Mouse (Mus musculus): ENCODE results near the gene Igfbp7. TPM values are rescaled to one million over a fixed set of nuclear protein-coding genes. Genes with fewer than 3 reads are reported as not detected.

The Igfbp7 gene
- total and polyA plus RNA-seq, 3 experiments: 0.07 TPM; not detected in 2

DNA sequence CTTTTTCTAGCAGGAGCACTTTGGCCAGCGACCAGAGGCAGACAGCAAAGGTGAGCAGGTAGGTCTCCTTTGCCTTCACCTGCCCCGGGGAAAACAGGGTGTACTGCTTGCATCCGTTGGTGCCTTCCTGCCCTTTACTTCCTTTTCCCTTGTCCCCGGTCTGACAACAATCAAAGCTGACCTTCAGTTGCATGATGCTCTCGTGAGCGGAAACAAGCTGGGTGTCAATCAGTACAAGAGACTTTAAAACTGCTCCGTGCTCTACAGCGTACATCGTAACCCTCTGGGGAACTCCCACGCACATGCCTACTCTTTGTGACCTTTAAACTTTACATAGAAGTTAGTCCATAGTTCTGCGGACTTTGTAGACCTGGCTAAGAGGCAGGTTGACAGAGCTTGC is 26.2 kb upstream of the Igfbp7 start (continued):
- no peak for TF ChIP-seq CTCF (IDR thresholded peaks at IDR 0.05 in 2 of 3, conservative IDR thresholded peaks at IDR 0.05 in 1 of 3; ENCODE audit: control insufficient read depth in 1 of 3, insufficient read depth in 1 of 3, low read depth in 2 of 3, low read length in 3 of 3, poor library complexity in 1 of 3, severe bottlenecking in 1 of 3)

DNA sequence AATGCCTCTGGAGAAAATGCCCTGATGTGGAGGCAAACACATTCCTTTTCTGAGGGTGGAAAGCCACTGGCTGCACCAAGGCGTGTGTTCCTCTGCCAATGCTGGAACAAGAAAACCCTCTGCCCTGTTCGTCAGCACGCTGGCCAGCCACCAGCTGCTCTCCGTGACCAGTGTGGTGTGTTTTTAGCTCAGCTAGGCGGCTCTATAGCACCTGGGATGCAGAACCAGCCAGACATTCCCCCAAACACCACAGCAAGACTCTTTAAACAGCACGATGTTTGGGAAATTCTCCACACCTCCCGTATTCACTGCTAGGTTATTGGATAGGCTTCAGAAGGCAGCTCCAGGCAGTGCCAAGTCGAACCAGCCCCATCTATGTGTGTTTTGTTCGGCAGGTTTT is 25.7 kb upstream of the Igfbp7 start:
- Histone ChIP-seq H3K79me2 (ENCODE audit: control insufficient read depth, insufficient read depth, low read length, poor library complexity) (no peaks in the 10 kb centered on the region), H3K4me3 (ENCODE audit: control insufficient read depth in 1 of 2, insufficient read depth in 1 of 2, low read depth in 2 of 2, low read length in 2 of 2) (no peak overlapping the region), H3K27me3 (ENCODE audit: control insufficient read depth in 1 of 2, insufficient read depth in 2 of 2, low read length in 2 of 2) (peaks cover 0 to 2% of the 10 kb centered on the region in 2 experiments; a peak in 2 of 4 replicates), H3K4me1 (ENCODE audit: control insufficient read depth in 1 of 2, insufficient read depth in 2 of 2, low read length in 2 of 2) (no peaks in the 10 kb centered on the region), H3K27ac (ENCODE audit: control insufficient read depth, low read depth, low read length) (no peak overlapping the region), H3K9ac (ENCODE audit: control insufficient read depth, low read depth, low read length, poor library complexity, severe bottlenecking) (no peak overlapping the region), H3K36me3 (ENCODE audit: control insufficient read depth in 1 of 2, insufficient read depth in 2 of 2, low read length in 2 of 2) (no peaks in the 10 kb centered on the region), H3K9me3 (replicated peaks; ENCODE audit: insufficient read depth, low read length) (no peaks in the 10 kb centered on the region)
- no peak for DNase-seq (ENCODE audit: low read depth, low spot score)
- TF ChIP-seq POLR2A (IDR thresholded peaks at IDR 0.05; ENCODE audit: control insufficient read depth in 1 of 2, insufficient read depth in 1 of 2, low read depth in 1 of 2, low read length in 2 of 2, poor library complexity in 1 of 2): no peak
- TF ChIP-seq E2F4 (IDR thresholded peaks at IDR 0.05; ENCODE audit: borderline replicate concordance, low read depth, low read length): no peak
- no peak for TF ChIP-seq GATA1 (IDR thresholded peaks at IDR 0.05; ENCODE audit: low read depth, low read length)
- no peak for TF ChIP-seq CHD1 (IDR thresholded peaks at IDR 0.05; ENCODE audit: low read depth, low read length)
- TF ChIP-seq MAZ (IDR thresholded peaks at IDR 0.05; ENCODE audit: low read depth, low read length): no peak
- TF ChIP-seq RAD21 (IDR thresholded peaks at IDR 0.05; ENCODE audit: low read depth, low read length): no peak
- no peak for TF ChIP-seq SMC3 (IDR thresholded peaks at IDR 0.05; ENCODE audit: low read depth, low read length)
- no peak for TF ChIP-seq HCFC1 (IDR thresholded peaks at IDR 0.05; ENCODE audit: low read depth, low read length)
- TF ChIP-seq GABPA (IDR thresholded peaks at IDR 0.05; ENCODE audit: low read depth, low read length): no peak
- no peak for TF ChIP-seq JUND (IDR thresholded peaks at IDR 0.05; ENCODE audit: low read depth, low read length)
- TF ChIP-seq POLR2AphosphoS5 (IDR thresholded peaks at IDR 0.05; ENCODE audit: borderline replicate concordance, low read depth, low read length): no peak
- TF ChIP-seq MAFK (IDR thresholded peaks at IDR 0.05; ENCODE audit: borderline replicate concordance, low read depth, low read length): no peak
- no peak for TF ChIP-seq MEF2A (IDR thresholded peaks at IDR 0.05; ENCODE audit: extremely low read depth, insufficient replicate concordance, low read depth, low read length, poor library complexity, severe bottlenecking)

DNA sequence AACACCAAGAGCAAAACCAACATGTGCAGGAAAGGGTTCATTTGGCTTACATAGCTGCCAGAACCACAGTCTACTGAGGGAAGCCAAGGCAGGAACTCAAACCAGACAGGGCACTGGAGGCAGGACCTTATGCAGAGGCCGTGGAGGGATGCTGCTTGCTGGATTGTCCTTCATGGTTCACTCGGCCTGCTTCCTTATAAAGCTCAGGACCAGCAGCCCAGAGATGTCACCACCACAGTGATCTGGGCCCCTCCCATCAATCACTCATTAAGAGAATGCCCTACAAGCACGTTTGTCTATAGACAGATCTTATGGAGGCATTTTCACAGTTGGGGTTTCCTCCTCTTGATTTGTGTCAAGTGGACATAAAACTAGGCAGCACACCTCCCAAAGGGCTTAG is 25.3 kb upstream of the Igfbp7 start:
- H3K36me3 ChIP-seq (ENCODE audit: control insufficient read depth in 1 of 2, insufficient read depth in 2 of 2, low read length in 2 of 2): no peaks in the 10 kb centered on the region
- TF ChIP-seq SIN3A (IDR thresholded peaks at IDR 0.05; ENCODE audit: low read length) (no peak), ZMIZ1 (IDR thresholded peaks at IDR 0.05; ENCODE audit: low read depth, low read length) (no peak), HCFC1 (IDR thresholded peaks at IDR 0.05; ENCODE audit: low read depth, low read length) (no peak), POLR2AphosphoS2 (IDR thresholded peaks at IDR 0.05; ENCODE audit: low read length) (no peak), NELFE (IDR thresholded peaks at IDR 0.05; ENCODE audit: low read depth, low read length) (no peak), USF2 (IDR thresholded peaks at IDR 0.05; ENCODE audit: borderline replicate concordance in 1 of 2, insufficient read depth in 1 of 2, low read depth in 1 of 2, low read length in 2 of 2) (no peak), JUND (IDR thresholded peaks at IDR 0.05; ENCODE audit: low read depth, low read length) (no peak), MAFK (IDR thresholded peaks at IDR 0.05; ENCODE audit: borderline replicate concordance, low read depth, low read length) (no peak), SMC3 (IDR thresholded peaks at IDR 0.05; ENCODE audit: low read depth, low read length) (no peak), ELF1 (IDR thresholded peaks at IDR 0.05; ENCODE audit: low read depth, low read length) (no peak), GABPA (IDR thresholded peaks at IDR 0.05; ENCODE audit: low read depth, low read length) (no peak)
- no peak overlapping the region for H3K27ac ChIP-seq (ENCODE audit: control insufficient read depth, low read depth, low read length)
- H3K4me1 ChIP-seq (ENCODE audit: control insufficient read depth in 1 of 2, insufficient read depth in 2 of 2, low read length in 2 of 2): no peaks in the 10 kb centered on the region
- no peaks in the 10 kb centered on the region for H3K79me2 ChIP-seq (ENCODE audit: control insufficient read depth, insufficient read depth, low read length, poor library complexity)
- DNase-seq (ENCODE audit: low read depth, low spot score): no peak
- H3K9ac ChIP-seq (ENCODE audit: control insufficient read depth, low read depth, low read length, poor library complexity, severe bottlenecking): no peak overlapping the region
- H3K27me3 ChIP-seq (ENCODE audit: control insufficient read depth in 1 of 2, insufficient read depth in 2 of 2, low read length in 2 of 2): peaks cover 0 to 2% of the 10 kb centered on the region in 2 experiments; a peak in 2 of 4 replicates
- no peak overlapping the region for H3K4me3 ChIP-seq (ENCODE audit: control insufficient read depth in 1 of 2, insufficient read depth in 1 of 2, low read depth in 2 of 2, low read length in 2 of 2)
- no peaks in the 10 kb centered on the region for H3K9me3 ChIP-seq (replicated peaks; ENCODE audit: insufficient read depth, low read length)

All from MEL (cell line).